Mouse (Mus musculus) kidney, embryonic 16.5 days (tissue): ENCODE data around the gene Tirap. TPM values are rescaled to one million over a fixed set of nuclear protein-coding genes. Genes with fewer than 3 reads are reported as not detected.

ENCODE experiments used
- ATAC-seq: fragments of 200-750 bp; cut with Nextera tagmentation; 2 replicates; pipeline ENCODE4 v1.8.0; 2017; ENCODE audit warnings: moderate TSS enrichment; ENCODE audit not compliant: low FRiP score, low TSS enrichment
- H3K27ac ChIP-seq: fragments of 300-500 bp; sonication (generic); 2 replicates; pipeline ENCODE4 v1.5.1; 2014; ENCODE audit warnings: low read length
- H3K27me3 ChIP-seq: fragments of 300-500 bp; sonication (generic); 2 replicates; pipeline ENCODE4 v1.6.1; 2014; ENCODE audit warnings: low read length, control low read depth, mixed read lengths; ENCODE audit not compliant: insufficient read depth
- H3K36me3 ChIP-seq: fragments of 300-500 bp; sonication (generic); 2 replicates; pipeline ENCODE4 v1.6.1; 2014; ENCODE audit warnings: low read length, control low read depth, mixed read lengths; ENCODE audit not compliant: insufficient read depth
- H3K4me1 ChIP-seq: fragments of 300-500 bp; sonication (generic); 2 replicates; pipeline ENCODE4 v1.6.1; 2014; ENCODE audit warnings: low read length, control low read depth, mixed read lengths; ENCODE audit not compliant: insufficient read depth
- H3K4me2 ChIP-seq: fragments of 300-500 bp; sonication (generic); replicated peaks from 2 replicates; pipeline ENCODE4 v1.6.1; 2014; ENCODE audit warnings: low read depth, low read length
- H3K4me3 ChIP-seq: fragments of 300-500 bp; sonication (generic); 2 replicates; pipeline ENCODE4 v1.5.1; 2014; ENCODE audit warnings: mild to moderate bottlenecking, low read length
- H3K9ac ChIP-seq: fragments of 300-500 bp; sonication (generic); replicated peaks from 2 replicates; pipeline ENCODE4 v1.6.1; 2014; ENCODE audit warnings: low read length
- H3K9me3 ChIP-seq: fragments of 300-500 bp; sonication (generic); 2 replicates; pipeline ENCODE4 v1.6.1; 2016; ENCODE audit warnings: low read length, control low read depth
- WGBS: fragments of 180-500 bp; shearing (Covaris S2); extraction: QIAGEN DNeasy Blood & Tissue Kit; methylation state at CpG from one replicate; pipeline ENCODE4 v1.1.7; 2014; 5-methylcytosine and 5-hydroxymethylcytosine counted together
- polyA plus RNA-seq: library from polyadenylated mRNA; unstranded; fragments of >200 nt; fragmentation: Nextera tagmentation; extraction: Ambion mirVana; gene quantifications from 2 replicates; pipeline ENCODE4 v1.2.1, GENCODE M21; 2015

Tirap gene
- 11.4 and 11.7 TPM in 2 replicates for polyA plus RNA-seq

- peak within 1 kb of the TSS; percentile 83 for H3K4me2 ChIP-seq
- H3K36me3 ChIP-seq, result peaks cover 6% of the 10 kb centered on the region
- peak; percentile 95 for ATAC-seq
- peaks cover 16% of the 10 kb centered on the region; the same call in 1 of the 2 replicates for H3K4me1 ChIP-seq
- peak within 1 kb of the TSS; percentile 86 for H3K9ac ChIP-seq
- under 1% methylated on average over 36 of the region's 44 CpGs for WGBS
- H3K27ac ChIP-seq, result peak within 1 kb of the TSS; percentile 55; the same call in 1 of the 2 replicates
- H3K9me3 ChIP-seq, result no peaks in the 10 kb centered on the region
- peak within 1 kb of the TSS; percentile 71 for H3K4me3 ChIP-seq
- H3K27me3 ChIP-seq, result no peaks in the 10 kb centered on the region
Observed at GRCm38 (mm10) chr9:35199772-35200471, at the start of gene Tirap, which contains the start of gene Srpr. Tirap (minus strand) TSS chr9:35200291. Srpr (plus strand) TSS chr9:35200175.

GRCm38 (mm10) chr9:35249476-35249875, 49.4 kb upstream of the Tirap start:
- Histone ChIP-seq H3K4me2 (no peak overlapping the region), H3K4me1 (peaks cover 6% of the 10 kb centered on the region; the same call in 1 of the 2 replicates), H3K9ac (no peak overlapping the region), H3K27ac (no peak overlapping the region), H3K4me3 (no peak overlapping the region), H3K9me3 (no peaks in the 10 kb centered on the region), H3K36me3 (no peaks in the 10 kb centered on the region), H3K27me3 (no peaks in the 10 kb centered on the region)
- ATAC-seq, result no peak

- ATAC-seq, result no peak
- Histone ChIP-seq H3K27me3 (no peaks in the 10 kb centered on the region), H3K4me3 (no peak overlapping the region), H3K9me3 (no peaks in the 10 kb centered on the region), H3K4me2 (no peak overlapping the region), H3K9ac (no peak overlapping the region), H3K4me1 (peaks cover 6% of the 10 kb centered on the region; the same call in 1 of the 2 replicates), H3K27ac (no peak overlapping the region), H3K36me3 (no peaks in the 10 kb centered on the region)
- 98% methylated on average over 2 of the region's 2 CpGs for WGBS
Observed at GRCm38 (mm10) chr9:35247405-35247804, 47.3 kb upstream of the Tirap start.

- no peaks in the 10 kb centered on the region for H3K27me3 ChIP-seq
- H3K27ac ChIP-seq, result no peak overlapping the region
- 0 out of 2 replicates have a peak, but pooled peaks cover 4% of the 10 kb centered on the region for H3K36me3 ChIP-seq
- H3K9me3 ChIP-seq, result no peaks in the 10 kb centered on the region
- no peak overlapping the region for H3K4me3 ChIP-seq
- WGBS, result 71% methylated on average over 1 of the region's 1 CpGs
- H3K4me2 ChIP-seq, result no peak overlapping the region
- H3K9ac ChIP-seq, result no peak overlapping the region
- ATAC-seq, result no peak
- no peaks in the 10 kb centered on the region for H3K4me1 ChIP-seq
Observed at GRCm38 (mm10) chr9:35239734-35240133, 39.6 kb upstream of the Tirap start.

GRCm38 (mm10) chr9:35238915-35239571, 39.0 kb upstream of the Tirap start:
- H3K9me3 ChIP-seq, result no peaks in the 10 kb centered on the region
- H3K4me1 ChIP-seq, result no peaks in the 10 kb centered on the region
- WGBS, result 66% methylated on average over 6 of the region's 6 CpGs
- no peak for ATAC-seq
- H3K4me3 ChIP-seq, result no peak overlapping the region
- 0 out of 2 replicates have a peak, but pooled peaks cover 4% of the 10 kb centered on the region for H3K36me3 ChIP-seq
- no peaks in the 10 kb centered on the region for H3K27me3 ChIP-seq
- no peak overlapping the region for H3K27ac ChIP-seq
- H3K4me2 ChIP-seq, result no peak overlapping the region
- H3K9ac ChIP-seq, result no peak overlapping the region

- no peak for ATAC-seq
- Histone ChIP-seq H3K36me3 (0 out of 2 replicates have a peak, but pooled peaks cover 4% of the 10 kb centered on the region), H3K9me3 (no peaks in the 10 kb centered on the region), H3K9ac (no peak overlapping the region), H3K4me3 (no peak overlapping the region), H3K4me2 (no peak overlapping the region), H3K27me3 (no peaks in the 10 kb centered on the region), H3K4me1 (no peaks in the 10 kb centered on the region), H3K27ac (no peak overlapping the region)
- WGBS, result 97% methylated on average over 1 of the region's 1 CpGs
Observed at GRCm38 (mm10) chr9:35238371-35238770, 38.3 kb upstream of the Tirap start.

GRCm38 (mm10) chr9:35235996-35236395, 35.9 kb upstream of the Tirap start:
- WGBS, result 66% methylated on average over 3 of the region's 3 CpGs
- H3K4me1 ChIP-seq, result no peaks in the 10 kb centered on the region
- no peak for ATAC-seq
- H3K4me2 ChIP-seq, result no peak overlapping the region
- H3K36me3 ChIP-seq, result 0 out of 2 replicates have a peak, but pooled peaks cover 4% of the 10 kb centered on the region
- H3K4me3 ChIP-seq, result no peak overlapping the region
- H3K27ac ChIP-seq, result no peak overlapping the region
- H3K9me3 ChIP-seq, result no peaks in the 10 kb centered on the region
- no peak overlapping the region for H3K9ac ChIP-seq
- H3K27me3 ChIP-seq, result no peaks in the 10 kb centered on the region

- H3K36me3 ChIP-seq, result 0 out of 2 replicates have a peak, but pooled peaks cover 11% of the 10 kb centered on the region
- no peak overlapping the region for H3K27ac ChIP-seq
- no peak overlapping the region for H3K4me3 ChIP-seq
- H3K9ac ChIP-seq, result no peak overlapping the region
- ATAC-seq, result no peak
- H3K9me3 ChIP-seq, result no peaks in the 10 kb centered on the region
- no peaks in the 10 kb centered on the region for H3K27me3 ChIP-seq
- H3K4me2 ChIP-seq, result no peak overlapping the region
- WGBS, result 76% methylated on average over 3 of the region's 3 CpGs
- H3K4me1 ChIP-seq, result no peaks in the 10 kb centered on the region
Observed at GRCm38 (mm10) chr9:35228671-35229070, 28.6 kb upstream of the Tirap start.

- ATAC-seq, result no peak
- Histone ChIP-seq H3K4me1 (no peaks in the 10 kb centered on the region), H3K4me3 (no peak overlapping the region), H3K9me3 (no peaks in the 10 kb centered on the region), H3K4me2 (no peak overlapping the region), H3K36me3 (peaks cover 29% of the 10 kb centered on the region), H3K27ac (no peak overlapping the region), H3K27me3 (no peaks in the 10 kb centered on the region), H3K9ac (no peak overlapping the region)
- WGBS, result 96% methylated on average over 3 of the region's 3 CpGs
Observed at GRCm38 (mm10) chr9:35223466-35223865, 23.4 kb upstream of the Tirap start.

- no peak overlapping the region for H3K27ac ChIP-seq
- H3K27me3 ChIP-seq, result no peaks in the 10 kb centered on the region
- WGBS, result 79% methylated on average over 1 of the region's 1 CpGs
- peaks cover 61% of the 10 kb centered on the region for H3K36me3 ChIP-seq
- no peak for ATAC-seq
- no peaks in the 10 kb centered on the region for H3K4me1 ChIP-seq
- no peak overlapping the region for H3K4me2 ChIP-seq
- no peaks in the 10 kb centered on the region for H3K9me3 ChIP-seq
- H3K4me3 ChIP-seq, result no peak overlapping the region
- H3K9ac ChIP-seq, result no peak overlapping the region
Observed at GRCm38 (mm10) chr9:35217963-35218362, 17.9 kb upstream of the Tirap start.
